In the genomic region with DNA sequence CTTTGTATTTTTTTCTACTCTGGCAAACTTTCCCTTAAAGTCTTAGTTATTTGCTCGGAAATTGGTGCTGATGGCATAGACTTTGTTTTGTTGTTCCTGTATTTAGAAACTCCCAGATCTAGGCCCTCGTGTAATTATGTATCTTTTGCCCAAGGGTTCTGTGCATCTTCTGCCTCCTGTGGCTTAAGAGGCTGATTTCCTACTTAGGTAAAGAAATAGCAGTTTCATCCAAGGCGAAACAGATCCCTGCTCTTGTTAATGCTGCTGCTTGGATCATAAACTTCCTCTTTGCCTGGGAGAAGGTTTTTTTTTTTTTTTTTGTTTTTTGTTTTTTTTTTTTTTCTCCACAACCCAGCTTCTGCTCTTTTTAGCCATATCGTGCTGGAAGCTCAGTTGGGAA, we compare ENCODE assay signal across 8 mouse cellular contexts. TPM values are rescaled to one million over a fixed set of nuclear protein-coding genes. Genes with fewer than 3 reads are reported as not detected.
DNase-seq lines count a peak whose midpoint lies in the region; ATAC-seq and TF ChIP-seq lines count a peak whose summit lies in the region.

No protein-coding gene starts in this region.

- H3K79me2 ChIP-seq in myocyte (ENCODE audit: control insufficient read depth, insufficient read depth): peaks cover 22% of the 10 kb centered on the region

- H3K4me2 ChIP-seq in kidney, postnatal 0 days (ENCODE audit: low read length): peak overlapping the region; percentile 91; the same call in 1 of the 2 replicates
- peak overlapping the region; percentile 18; the same call in 1 of the 2 replicates for H3K4me2 ChIP-seq in intestine, embryonic 15.5 days (replicated peaks)
- peak overlapping the region; percentile 86 for H3K4me2 ChIP-seq in myocyte (ENCODE audit: low read depth)

- H3ac ChIP-seq in myocyte (ENCODE audit: control insufficient read depth, insufficient read length): no peak overlapping the region

- peak; percentile 62 for DNase-seq in kidney, postnatal 0 days (ENCODE audit: low spot score)
- DNase-seq in kidney, adult 11 months: no peak
- no peak for DNase-seq in thymus, postnatal 25 days
- DNase-seq in urinary bladder, adult 18-20 months (ENCODE audit: low spot score in 2 of 2): no peak

- no peak for TF ChIP-seq CTCF in kidney, postnatal 0 days (IDR thresholded peaks at IDR 0.05; ENCODE audit: low read depth)
- no peak for TF ChIP-seq CTCF in embryonic fibroblast, embryonic 13.5 days (IDR thresholded peaks at IDR 0.05; ENCODE audit: borderline replicate concordance, insufficient read depth, low read length)

- H3K27ac ChIP-seq in kidney, postnatal 0 days: peak overlapping the region; percentile 98; the same call in 1 of the 2 replicates
- H3K27ac ChIP-seq in embryonic fibroblast, embryonic 13.5 days (ENCODE audit: insufficient read depth, low read length): peak overlapping the region; percentile 74
- H3K27ac ChIP-seq in intestine, embryonic 15.5 days: no peak overlapping the region

- no peak for TF ChIP-seq POLR2A in embryonic fibroblast, embryonic 13.5 days (IDR thresholded peaks at IDR 0.05; ENCODE audit: low read depth, low read length)
- no peak for TF ChIP-seq POLR2A in myocyte (IDR thresholded peaks at IDR 0.05; ENCODE audit: insufficient read length, low read depth)

- H3K36me3 ChIP-seq in kidney, postnatal 0 days (ENCODE audit: insufficient read depth, low read length): no peaks in the 10 kb centered on the region
- H3K36me3 ChIP-seq in intestine, embryonic 15.5 days: no peaks in the 10 kb centered on the region
- H3K36me3 ChIP-seq in myocyte (ENCODE audit: control insufficient read depth, insufficient read depth): no peaks in the 10 kb centered on the region

- H3K27me3 ChIP-seq in kidney, postnatal 0 days (ENCODE audit: insufficient read depth, low read length): no peaks in the 10 kb centered on the region
- no peaks in the 10 kb centered on the region for H3K27me3 ChIP-seq in intestine, embryonic 15.5 days (replicated peaks)
- no peaks in the 10 kb centered on the region for H3K27me3 ChIP-seq in myocyte (ENCODE audit: control insufficient read depth, insufficient read depth, insufficient read length)

- 24% methylated on average over 4 of the region's 4 CpGs for WGBS in kidney, postnatal 0 days
- WGBS in intestine, embryonic 15.5 days: 39% methylated on average over 4 of the region's 4 CpGs

- no peak overlapping the region for H3K4me3 ChIP-seq in kidney, postnatal 0 days (replicated peaks; ENCODE audit: low read depth, low read length)
- H3K4me3 ChIP-seq in embryonic fibroblast, embryonic 13.5 days (ENCODE audit: insufficient read depth, low read length): no peak overlapping the region
- H3K4me3 ChIP-seq in intestine, embryonic 15.5 days (replicated peaks): no peak overlapping the region
- peak overlapping the region; percentile 100 for H3K4me3 ChIP-seq in myocyte

- peaks cover 7% of the 10 kb centered on the region for H3K4me1 ChIP-seq in kidney, postnatal 0 days (replicated peaks; ENCODE audit: insufficient read depth, low read length)
- no peaks in the 10 kb centered on the region; the same call in 1 of the 2 replicates for H3K4me1 ChIP-seq in embryonic fibroblast, embryonic 13.5 days (ENCODE audit: control insufficient read depth, insufficient read depth, low read length)
- H3K4me1 ChIP-seq in intestine, embryonic 15.5 days (replicated peaks): no peaks in the 10 kb centered on the region; the same call in 1 of the 2 replicates

- no peak for ATAC-seq in kidney, postnatal 0 days (replicated peaks; ENCODE audit: low FRiP score, low read depth)
- no peak for ATAC-seq in intestine, embryonic 15.5 days
- ATAC-seq in megakaryocyte progenitor cell, adult 5-6 weeks (replicated peaks; ENCODE audit: poor library complexity): no peak

- H3K9me3 ChIP-seq in kidney, postnatal 0 days (replicated peaks; ENCODE audit: low read length): no peaks in the 10 kb centered on the region
- no peaks in the 10 kb centered on the region for H3K9me3 ChIP-seq in intestine, embryonic 15.5 days

- H3K9ac ChIP-seq in kidney, postnatal 0 days (ENCODE audit: low read depth, low read length): no peak overlapping the region
- H3K9ac ChIP-seq in intestine, embryonic 15.5 days: no peak overlapping the region

TF ChIP-seq in myocyte, 11 proteins besides CTCF, POLR2A, EP300 and RAD21:
- TF ChIP-seq CEBPB (IDR thresholded peaks at IDR 0.05; ENCODE audit: insufficient read depth, poor library complexity, severe bottlenecking) (no peak), REST (IDR thresholded peaks at IDR 0.05; ENCODE audit: insufficient read depth, insufficient read length) (no peak), MAX (IDR thresholded peaks at IDR 0.05; ENCODE audit: low read depth) (no peak), USF1 (IDR thresholded peaks at IDR 0.05; ENCODE audit: low read depth) (no peak), SRF (IDR thresholded peaks at IDR 0.05; ENCODE audit: control insufficient read depth, insufficient read length, low read depth) (no peak), MYOD1 (IDR thresholded peaks at IDR 0.05; ENCODE audit: control insufficient read depth in 1 of 3, insufficient read length in 2 of 3, low read depth in 2 of 3) (no peak), TCF12 (IDR thresholded peaks at IDR 0.05; ENCODE audit: insufficient read depth, poor library complexity, severe bottlenecking) (no peak)

RNA-seq across cellular contexts. Expression of a gene that starts 2.3 kb away (rescaled TPM):
- polyA plus RNA-seq in kidney, postnatal 0 days (2015; fragmentation: Nextera tagmentation; extraction: Ambion mirVana): 55.1 and 60.1 TPM in 2 replicates
- 45.3 and 60.9 TPM in 2 replicates for polyA plus RNA-seq in embryonic fibroblast, embryonic 13.5 days (2011; ENCODE audit: insufficient read length, low read depth, missing spikeins)
- polyA plus RNA-seq in intestine, embryonic 15.5 days (2015; fragmentation: Nextera tagmentation; extraction: Ambion mirVana): 83.6 and 88.6 TPM in 2 replicates
- polyA plus RNA-seq in myocyte (2012; fragmentation: generic; extraction: Trizol): 51.3 TPM
- total RNA-seq in megakaryocyte progenitor cell, adult 5-6 weeks (2015): 64.6 and 106 TPM in 2 replicates
- total RNA-seq in megakaryocyte progenitor cell, adult 5-6 weeks (2017): 121 and 159 TPM in 2 replicates

Comparison
In these comparisons a context has a peak if more than half of its experiments do, and no peak if none do; other contexts are left out.
1. H3K4me2 ChIP-seq: peak in every context shown above with its lines; median percentile 91 in kidney, postnatal 0 days; 86 in myocyte; 18 in intestine, embryonic 15.5 days.